Mouse (Mus musculus) heart, adult 2 months (tissue): ENCODE measurements around the gene Pla2g4b.

Experiments
- CTCF ChIP-seq: fragments of 200-600 bp; IDR thresholded peaks from 2 replicates; pipeline ENCODE4 v1.8.1; 2022; ENCODE audit warnings: antibody characterized with exemption, mild to moderate bottlenecking, moderate library complexity
- EP300 ChIP-seq: fragments of 200-500 bp; IDR thresholded peaks from 2 replicates; pipeline ENCODE4 v1.6.1; 2011; ENCODE audit warnings: low read depth, low read length, control low read depth; ENCODE audit not compliant: insufficient read depth
- POLR2A ChIP-seq: fragments of 200-500 bp; IDR thresholded peaks from 2 replicates; pipeline ENCODE4 v1.6.1; 2011; ENCODE audit warnings: mild to moderate bottlenecking, low read depth, low read length, control low read depth; ENCODE audit not compliant: insufficient read depth

DNA sequence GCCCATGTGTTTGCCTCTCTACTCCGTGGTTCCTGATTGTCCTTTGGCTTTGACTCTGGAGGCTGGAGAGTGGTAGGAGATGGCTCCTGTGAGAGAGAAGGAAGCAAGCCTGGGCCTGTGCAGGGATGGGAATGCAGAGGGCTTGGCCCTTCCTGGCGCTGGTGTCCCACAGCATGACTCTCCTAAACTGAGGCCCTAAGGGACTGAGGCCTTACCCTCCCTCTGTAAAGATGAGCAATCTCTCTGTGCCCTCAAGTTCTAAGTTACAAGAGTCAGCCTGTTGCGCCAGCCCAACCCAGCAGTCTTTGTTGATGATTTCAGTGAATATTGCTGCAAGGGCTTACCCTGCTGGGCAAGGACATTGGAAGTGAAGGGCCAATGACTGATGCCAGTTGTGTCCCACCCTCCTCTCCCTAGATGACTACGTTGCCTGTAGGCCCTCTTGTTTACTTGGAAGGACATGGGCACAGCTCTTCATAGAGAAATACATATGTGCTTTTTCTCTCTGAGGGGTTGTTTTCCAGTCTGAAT, 25.5 kb upstream of the Pla2g4b start:
- TF ChIP-seq CTCF (no peak), EP300 (no peak), POLR2A (no peak)
